Mouse (Mus musculus): ENCODE measurements around the gene Adam12.

Adam12 gene

GRCm38 (mm10) chr7:134014733-134015132, 217.2 kb downstream of the Adam12 start:
- no peak for DNase-seq (ENCODE audit: low read depth, low spot score)

DNA sequence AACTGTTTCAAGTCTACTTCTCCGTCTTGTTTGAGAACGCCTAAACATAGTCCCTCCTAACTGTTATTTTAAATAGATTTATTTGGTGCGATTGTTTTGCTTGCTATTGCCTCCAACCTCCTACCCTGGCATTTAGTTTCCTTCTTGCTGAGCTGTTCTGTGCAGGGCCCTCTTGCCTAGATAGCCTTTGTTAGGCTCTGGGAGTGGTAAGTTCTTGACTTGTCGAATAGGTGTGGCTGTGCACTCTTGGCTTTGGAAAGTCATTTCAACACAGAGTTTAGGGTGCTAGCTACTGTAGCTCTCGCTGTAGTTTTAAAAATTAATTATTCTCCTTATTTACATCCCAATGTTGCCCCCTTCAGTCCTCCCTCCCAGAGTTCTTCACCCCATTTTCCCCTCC, 222.8 kb downstream of the Adam12 start:
- DNase-seq (ENCODE audit: low read depth, low spot score), result no peak

GRCm38 (mm10) chr7:134007942-134008361, 224.0 kb downstream of the Adam12 start:
- no peak for DNase-seq (ENCODE audit: low read depth, low spot score)

- no peak for DNase-seq (ENCODE audit: low read depth, low spot score)
Observed at GRCm38 (mm10) chr7:134001581-134001980, 230.4 kb downstream of the Adam12 start.

DNA sequence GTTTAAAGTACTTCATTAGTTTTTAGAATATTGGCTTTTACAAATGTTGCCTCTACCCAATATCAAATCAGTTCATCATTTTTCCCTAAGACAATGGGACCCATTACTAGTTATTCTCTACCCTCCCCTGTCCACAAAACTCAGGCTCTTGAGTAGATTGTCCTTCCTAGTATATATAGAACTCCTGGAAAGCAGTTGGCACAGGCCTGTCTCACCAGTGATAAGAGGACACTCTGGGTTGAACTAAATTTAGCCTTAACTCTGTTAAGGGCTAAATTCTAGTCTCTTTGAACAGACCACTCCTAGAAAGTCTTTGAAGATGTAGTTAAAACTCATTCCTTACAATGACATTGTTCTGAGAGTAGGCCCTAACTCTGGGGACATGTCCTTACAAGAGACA, 241.0 kb downstream of the Adam12 start:
- DNase-seq (ENCODE audit: low read depth, low spot score), result no peak

DNA sequence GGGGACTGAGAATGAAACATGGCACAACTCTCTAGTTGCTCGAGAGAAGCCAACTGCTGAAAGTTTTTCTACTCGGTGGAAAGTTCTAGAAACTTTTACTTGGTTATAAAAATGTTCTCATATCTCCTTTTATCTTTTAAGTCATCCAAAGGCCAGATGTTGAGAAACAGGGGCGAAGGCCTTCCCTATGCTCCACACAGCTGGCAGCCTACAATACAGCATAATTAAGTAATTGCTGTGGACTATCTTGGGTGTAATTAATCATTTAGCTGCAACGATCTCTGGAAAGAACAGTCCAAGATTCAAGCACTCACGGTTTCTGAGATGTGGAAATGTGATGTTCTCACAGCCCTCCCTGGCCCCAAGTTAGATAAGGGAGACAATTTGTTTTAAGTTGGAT, 243.6 kb downstream of the Adam12 start:
- no peak for DNase-seq (ENCODE audit: low read depth, low spot score)

GRCm38 (mm10) chr7:133986201-133986600, 245.7 kb downstream of the Adam12 start:
- DNase-seq (ENCODE audit: low read depth, low spot score), result no peak

DNA sequence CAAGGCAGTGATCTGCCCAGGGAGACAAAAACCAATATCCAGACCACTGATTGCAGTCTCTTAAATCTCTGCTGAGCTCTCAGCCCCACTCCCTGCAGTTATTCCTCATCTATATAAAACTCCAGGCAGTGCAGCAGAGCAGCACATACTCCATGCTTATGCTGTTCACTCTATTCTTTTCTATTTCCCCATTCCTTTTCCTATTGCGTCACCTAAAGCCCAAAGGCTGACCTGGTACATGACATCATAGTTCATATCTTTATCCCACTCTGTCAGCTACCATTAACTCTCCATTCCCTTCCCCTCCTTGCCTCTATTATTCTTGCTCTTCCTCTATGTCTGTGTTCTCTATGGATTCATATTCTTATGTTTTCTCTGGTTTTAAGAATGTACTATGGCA, 246.3 kb downstream of the Adam12 start:
- DNase-seq (ENCODE audit: low read depth, low spot score), result no peak

DNA sequence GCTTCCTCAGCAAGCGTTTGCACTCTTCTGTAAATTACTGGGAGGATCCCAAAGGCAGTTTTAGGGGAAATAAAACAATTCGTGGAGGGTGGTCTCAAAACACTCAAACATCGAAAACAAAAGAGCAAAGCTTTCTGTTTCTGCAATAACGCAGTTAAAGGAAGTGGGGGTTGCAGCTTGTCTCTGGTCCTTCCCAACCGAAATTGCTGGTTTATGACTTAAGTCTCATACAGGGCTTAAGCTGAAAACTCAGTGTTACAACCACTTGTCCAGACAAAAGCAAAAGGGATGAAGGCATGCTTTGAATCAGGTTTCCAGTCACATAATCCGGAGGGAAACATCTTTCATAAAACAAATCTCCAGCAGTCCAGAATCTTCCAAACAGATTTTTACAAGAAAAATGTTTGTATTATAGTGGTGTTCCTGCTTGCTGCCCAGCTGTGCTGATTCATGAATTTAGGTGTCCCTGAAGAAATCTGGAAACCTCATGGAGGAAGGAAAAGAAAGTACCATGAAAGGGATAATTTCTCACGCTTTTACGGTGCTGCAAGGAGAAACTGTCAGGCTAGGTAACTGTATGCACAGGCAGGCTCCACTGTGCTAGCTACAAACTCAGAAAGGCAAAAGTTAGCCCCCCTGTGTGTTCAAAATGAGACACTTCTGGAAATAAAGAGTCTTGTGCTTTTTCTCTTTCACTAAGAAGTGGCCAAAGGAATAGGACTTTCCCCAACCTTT, 255.4 kb downstream of the Adam12 start:
- no peak for DNase-seq (ENCODE audit: low read depth, low spot score)

DNA sequence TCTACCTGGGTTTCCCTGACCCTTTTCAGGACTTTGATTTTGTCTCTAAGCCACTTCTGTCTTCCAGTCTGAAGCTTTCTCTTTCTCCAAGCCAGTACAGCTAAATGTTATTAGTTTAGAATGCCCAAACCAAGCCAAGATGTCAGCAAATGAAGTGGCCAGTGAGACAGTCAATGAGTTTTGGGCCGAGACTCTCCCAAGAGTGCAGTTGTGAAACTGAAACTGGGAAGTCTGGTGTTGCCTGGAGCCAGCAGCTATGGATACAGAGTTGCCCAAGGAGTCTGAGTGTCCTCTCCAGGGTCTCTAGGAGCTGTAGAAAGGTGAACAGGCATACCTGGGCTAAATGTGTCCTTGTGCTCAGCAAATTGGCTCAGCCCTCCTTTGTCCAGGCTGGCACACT, 260.9 kb downstream of the Adam12 start:
- DNase-seq (ENCODE audit: low read depth, low spot score), result no peak

- DNase-seq (ENCODE audit: low read depth, low spot score), result no peak
Observed at GRCm38 (mm10) chr7:133970407-133970806, 261.5 kb downstream of the Adam12 start.

DNA sequence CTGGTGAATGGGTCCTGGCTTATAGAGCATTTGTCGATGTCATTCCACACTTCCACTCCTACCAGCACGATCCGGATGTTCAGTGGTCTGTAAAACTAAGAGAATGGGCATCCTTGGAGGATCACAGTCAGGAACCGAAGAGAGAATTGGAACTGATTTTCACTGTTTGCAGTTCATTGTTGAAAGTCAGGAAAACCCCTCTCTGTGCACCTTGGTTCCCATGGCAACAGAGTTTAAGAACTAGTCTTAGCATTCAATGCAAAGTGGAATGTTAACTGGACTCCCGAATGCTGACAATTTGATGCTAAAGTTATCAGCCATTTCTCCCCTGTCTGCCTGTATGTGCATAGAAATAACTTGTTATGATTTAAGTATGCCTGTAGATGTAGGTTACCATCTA, 264.0 kb downstream of the Adam12 start:
- DNase-seq (ENCODE audit: low read depth, low spot score), result no peak

- no peak for DNase-seq (ENCODE audit: low read depth, low spot score)
Observed at GRCm38 (mm10) chr7:133963501-133963900, 268.4 kb downstream of the Adam12 start.

GRCm38 (mm10) chr7:133959200-133959599, 272.7 kb downstream of the Adam12 start:
- DNase-seq (ENCODE audit: low read depth, low spot score), result no peak

DNA sequence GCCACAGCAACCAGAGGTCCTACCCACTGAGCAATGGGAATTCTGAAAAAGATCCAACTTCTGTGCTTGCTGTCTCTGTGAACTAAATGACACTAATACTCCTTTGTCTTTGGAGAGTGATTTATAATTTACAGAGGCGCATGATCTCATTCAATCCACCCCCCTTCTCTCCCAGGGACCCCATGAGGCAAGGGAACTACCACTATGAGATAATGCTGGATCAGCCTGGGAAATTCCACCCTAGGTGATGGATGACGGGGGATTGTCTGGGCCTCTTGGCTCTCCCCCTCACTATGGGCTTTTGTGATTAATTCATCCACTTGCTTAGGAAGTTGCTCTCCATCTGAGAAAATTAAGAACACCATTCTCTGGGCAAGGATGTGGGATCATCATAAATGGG, 274.1 kb downstream of the Adam12 start:
- DNase-seq (ENCODE audit: low read depth, low spot score), result no peak

DNA sequence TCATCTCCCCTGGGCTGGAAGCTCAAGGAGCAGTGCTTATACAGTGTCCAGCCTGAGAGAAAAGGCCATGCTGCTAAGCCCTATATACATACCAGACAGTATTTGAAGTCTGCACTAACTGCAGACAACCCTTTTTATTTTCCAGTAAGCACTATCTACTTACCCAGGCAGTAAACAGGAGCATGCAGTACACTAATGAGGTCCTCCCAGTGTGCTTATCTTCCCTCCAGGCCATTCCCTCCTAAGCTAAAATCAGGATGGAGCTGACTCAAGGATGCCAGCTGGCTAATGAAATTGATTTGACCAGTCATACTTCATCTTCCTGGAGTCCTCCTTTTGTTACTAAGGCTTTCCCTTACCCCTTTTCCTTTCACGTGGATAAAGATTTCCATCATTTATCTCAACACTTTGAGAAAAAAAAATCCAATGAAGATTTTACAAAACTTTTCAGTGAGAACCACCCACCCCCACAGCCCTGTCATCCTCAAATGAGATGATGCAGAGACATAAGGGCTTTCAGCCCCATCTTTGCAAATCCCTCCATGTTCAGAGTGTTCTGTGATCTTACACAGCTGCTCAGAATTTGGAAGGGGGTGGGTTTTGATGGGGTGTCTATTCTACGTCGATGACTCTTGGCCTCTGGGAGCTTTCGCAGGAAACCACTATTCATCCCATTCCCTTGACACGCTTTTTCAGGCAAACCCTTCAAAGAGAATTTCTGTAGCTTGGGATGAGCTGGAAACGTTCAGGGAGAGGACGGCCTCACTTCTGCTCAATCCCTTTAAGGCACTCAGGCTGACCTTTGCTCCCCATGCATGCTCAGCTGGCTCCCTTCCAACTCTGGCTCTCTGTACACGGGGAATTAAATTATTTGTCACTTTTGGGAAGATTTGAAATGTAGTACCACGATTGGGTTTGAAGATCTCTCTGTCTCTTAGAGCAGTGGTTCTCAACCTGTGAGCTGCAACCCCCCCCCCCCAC, 277.5 kb downstream of the Adam12 start:
- DNase-seq (ENCODE audit: low read depth, low spot score), result no peak

- no peak for DNase-seq (ENCODE audit: low read depth, low spot score)
Observed at GRCm38 (mm10) chr7:133951777-133952545, 280.0 kb downstream of the Adam12 start.

GRCm38 (mm10) chr7:133947360-133947759, 284.6 kb downstream of the Adam12 start:
- DNase-seq (ENCODE audit: low read depth, low spot score), result no peak

GRCm38 (mm10) chr7:133946757-133947345, 285.1 kb downstream of the Adam12 start:
- DNase-seq (ENCODE audit: low read depth, low spot score), result no peak

- no peak for DNase-seq (ENCODE audit: low read depth, low spot score)
Observed at GRCm38 (mm10) chr7:133946113-133946512, 285.8 kb downstream of the Adam12 start.

DNA sequence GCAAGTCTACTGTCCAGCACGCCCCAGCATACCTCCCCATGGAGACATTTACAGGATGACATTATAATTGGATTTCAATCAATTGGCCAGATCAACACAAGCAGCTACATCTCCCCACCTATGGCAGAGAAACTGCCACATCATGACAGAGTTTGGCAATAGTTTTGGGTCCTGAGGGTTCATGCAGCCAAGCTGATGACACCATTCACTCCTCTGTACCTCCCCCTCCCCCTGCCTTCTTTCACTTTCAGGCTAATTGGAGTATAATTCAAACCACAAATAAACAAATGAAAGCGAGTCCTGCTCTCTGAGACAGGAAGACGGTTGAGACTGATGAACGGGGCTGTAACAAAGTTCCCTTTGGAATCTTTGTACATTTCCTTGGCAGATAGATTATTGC, 291.5 kb downstream of the Adam12 start:
- no peak for DNase-seq (ENCODE audit: low read depth, low spot score)

DNA sequence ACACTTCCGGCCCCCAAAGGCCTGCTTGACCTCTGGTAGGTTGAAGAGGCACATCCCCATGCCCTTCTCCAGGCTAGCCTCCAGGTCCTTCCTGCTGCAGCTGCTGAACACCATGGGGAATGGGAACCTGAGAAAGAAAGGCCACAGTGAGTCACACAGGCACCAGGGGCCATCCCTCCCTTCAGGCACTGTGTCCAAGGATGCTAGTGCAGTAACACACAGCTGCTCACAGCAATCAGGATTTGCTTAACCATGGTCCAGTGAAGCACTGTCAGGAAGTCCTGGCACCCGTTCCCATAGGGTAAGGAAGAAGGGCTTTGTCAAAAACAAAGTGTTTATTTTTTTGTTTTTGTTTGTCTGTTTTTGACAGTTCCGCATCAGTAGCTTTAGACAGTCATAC, 294.5 kb downstream of the Adam12 start:
- no peak for DNase-seq (ENCODE audit: low read depth, low spot score)
